Mouse (Mus musculus): Measurements from ENCODE around the gene Bnip3. TPM values are rescaled to one million over a fixed set of nuclear protein-coding genes. Genes with fewer than 3 reads are reported as not detected.

The Bnip3 gene
- total and polyA plus RNA-seq, 3 experiments, result 20.8 to 294 (median 102) TPM

DNA sequence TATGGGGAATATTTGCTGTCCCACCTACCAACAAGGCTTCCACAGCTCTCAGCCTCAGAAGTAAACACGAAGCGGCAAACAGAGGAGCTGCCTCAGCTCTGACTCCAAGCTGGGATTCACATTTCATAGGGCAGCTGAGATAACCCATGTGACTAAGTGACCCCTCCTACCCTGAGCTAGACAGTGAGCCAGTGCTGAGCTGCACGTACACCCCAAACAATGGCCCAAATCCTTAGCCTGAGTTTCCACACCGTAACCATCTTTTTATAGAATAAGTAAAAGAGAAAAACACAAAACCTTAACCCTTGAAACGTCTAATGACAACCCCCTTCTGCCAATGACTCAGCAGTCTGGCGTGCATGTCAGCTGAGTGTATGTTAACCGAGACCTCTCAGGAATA is 2.3 kb downstream of the Bnip3 start:
- Histone ChIP-seq H3K9ac (ENCODE audit: insufficient read depth, low read depth) (no peak overlapping the region; the same call in 1 of the 2 replicates), H3K4me1 (ENCODE audit: control insufficient read depth in 1 of 2, insufficient read depth in 2 of 2) (peaks cover 12 to 39% of the 10 kb centered on the region in 2 experiments), H3K4me3 (replicated peaks in 1 of 3; ENCODE audit: low read depth in 2 of 3, low read length in 2 of 3, poor library complexity in 1 of 3) (peak overlapping the region in 2 of 3 experiments; percentile 0 to 95), H3K4me2 (ENCODE audit: insufficient read depth, low read depth, poor library complexity, severe bottlenecking) (peak overlapping the region; percentile 19), H3K9me3 (replicated peaks; ENCODE audit: low read length) (no peaks in the 10 kb centered on the region), H3K36me3 (replicated peaks in 1 of 2; ENCODE audit: control insufficient read depth in 1 of 2, insufficient read depth in 1 of 2, low read length in 1 of 2) (no peaks in the 10 kb centered on the region), H3K27me3 (replicated peaks) (peaks cover 10% of the 10 kb centered on the region), H3K79me2 (replicated peaks; ENCODE audit: control insufficient read depth, extremely low read depth, insufficient read depth, poor library complexity, severe bottlenecking) (no peaks in the 10 kb centered on the region), H3K27ac (ENCODE audit: insufficient read depth, low read depth) (no peak overlapping the region)
- DNase-seq (ENCODE audit: extremely low read depth), result peak; percentile 21
- in situ Hi-C loops (cut with MboI; ENCODE audit: low pct_ligation_motif_present, low pct_unique_long_range_greater_than_20kb, low sequenced_read_pairs) (no loop called here), dilution Hi-C loops (cut with MboI; ENCODE audit: extremely low pct_ligation_motif_present, extremely low pct_unique_long_range_greater_than_20kb, low sequenced_read_pairs) (no loop called here)
- TF ChIP-seq BHLHE40 (IDR thresholded peaks at IDR 0.05; ENCODE audit: low read depth, low read length) (peak; percentile 89), EP300 (IDR thresholded peaks at IDR 0.05; ENCODE audit: low read length) (no peak), USF1 (IDR thresholded peaks at IDR 0.05; ENCODE audit: low read depth, low read length) (peak; percentile 58), MAX (IDR thresholded peaks at IDR 0.05; ENCODE audit: low read length) (no peak), MAFK (IDR thresholded peaks at IDR 0.05; ENCODE audit: insufficient replicate concordance, low read length) (peak; percentile 64; the same call in 1 of the 2 replicates), MXI1 (IDR thresholded peaks at IDR 0.05; ENCODE audit: low read depth, low read length) (peak; percentile 71; the same call in 1 of the 2 replicates), SIN3A (IDR thresholded peaks at IDR 0.05; ENCODE audit: low read length) (peak; percentile 65; the same call in 1 of the 2 replicates), CTCF (conservative IDR thresholded peaks at IDR 0.05 in 1 of 2, IDR thresholded peaks at IDR 0.05 in 1 of 2; ENCODE audit: low read depth in 2 of 2, low read length in 2 of 2) (no peak), USF2 (conservative IDR thresholded peaks at IDR 0.05; ENCODE audit: low read depth, low read length) (0 out of 2 replicates have a peak, but pooled peaks have one; percentile 11), TCF12 (IDR thresholded peaks at IDR 0.05; ENCODE audit: low read depth, low read length) (peak; percentile 25; the same call in 1 of the 2 replicates), MEF2A (IDR thresholded peaks at IDR 0.05; ENCODE audit: borderline replicate concordance, low read depth, low read length) (peak; percentile 49; the same call in 1 of the 2 replicates), CHD1 (IDR thresholded peaks at IDR 0.05; ENCODE audit: low read depth, low read length) (0 out of 2 replicates have a peak, but pooled peaks have one; percentile 44), POLR2AphosphoS2 (IDR thresholded peaks at IDR 0.05; ENCODE audit: low read depth, low read length) (no peak), TBP (conservative IDR thresholded peaks at IDR 0.05; ENCODE audit: low read depth, low read length) (0 out of 2 replicates have a peak, but pooled peaks have one; percentile 20), ETS1 (conservative IDR thresholded peaks at IDR 0.05; ENCODE audit: low read depth, low read length) (peak; percentile 86), IRF4 (IDR thresholded peaks at IDR 0.05; ENCODE audit: low read depth, low read length) (no peak), MYC (IDR thresholded peaks at IDR 0.05; ENCODE audit: low read depth, low read length) (no peak), RAD21 (IDR thresholded peaks at IDR 0.05; ENCODE audit: low read depth, low read length) (no peak)

DNA sequence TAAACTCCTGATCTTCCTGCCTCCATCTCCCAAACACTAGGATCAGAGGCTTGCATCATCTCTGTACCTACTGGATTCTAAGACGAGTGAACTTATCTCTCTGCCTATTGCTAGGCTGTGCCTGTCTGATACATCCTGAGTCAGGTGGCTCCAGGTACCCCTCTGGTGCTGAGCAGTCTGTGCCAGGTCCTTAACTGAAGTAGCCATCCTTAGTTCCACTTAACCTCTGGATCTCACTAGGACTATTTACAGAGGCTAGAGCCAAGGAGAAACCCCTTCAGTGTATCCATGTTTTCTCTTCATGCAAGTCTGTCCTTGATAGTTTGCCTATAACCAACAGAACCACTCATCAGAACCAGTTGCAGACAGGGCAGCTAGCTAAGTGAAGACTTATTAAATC is 2.9 kb downstream of the Bnip3 start:
- Histone ChIP-seq H3K79me2 (replicated peaks; ENCODE audit: control insufficient read depth, extremely low read depth, insufficient read depth, poor library complexity, severe bottlenecking) (no peaks in the 10 kb centered on the region), H3K36me3 (replicated peaks in 1 of 2; ENCODE audit: control insufficient read depth in 1 of 2, insufficient read depth in 1 of 2, low read length in 1 of 2) (no peaks in the 10 kb centered on the region), H3K4me3 (replicated peaks in 1 of 3; ENCODE audit: low read depth in 2 of 3, low read length in 2 of 3, poor library complexity in 1 of 3) (peak overlapping the region in 1 of 3 experiments; percentile 95), H3K9ac (ENCODE audit: insufficient read depth, low read depth) (no peak overlapping the region), H3K27ac (ENCODE audit: insufficient read depth, low read depth) (no peak overlapping the region), H3K4me2 (ENCODE audit: insufficient read depth, low read depth, poor library complexity, severe bottlenecking) (0 out of 2 replicates have a peak overlapping the region, but pooled peaks have one; percentile 19), H3K9me3 (replicated peaks; ENCODE audit: low read length) (no peaks in the 10 kb centered on the region), H3K27me3 (replicated peaks) (peaks cover 5% of the 10 kb centered on the region), H3K4me1 (ENCODE audit: control insufficient read depth in 1 of 2, insufficient read depth in 2 of 2) (peaks cover 12 to 39% of the 10 kb centered on the region in 2 experiments)
- in situ Hi-C loops (cut with MboI; ENCODE audit: low pct_ligation_motif_present, low pct_unique_long_range_greater_than_20kb, low sequenced_read_pairs) (no loop called here), dilution Hi-C loops (cut with MboI; ENCODE audit: extremely low pct_ligation_motif_present, extremely low pct_unique_long_range_greater_than_20kb, low sequenced_read_pairs) (no loop called here)
- TF ChIP-seq POLR2AphosphoS2 (IDR thresholded peaks at IDR 0.05; ENCODE audit: low read depth, low read length) (no peak), ELF1 (IDR thresholded peaks at IDR 0.05; ENCODE audit: low read depth, low read length) (no peak), MYC (IDR thresholded peaks at IDR 0.05; ENCODE audit: low read depth, low read length) (no peak), ETS1 (conservative IDR thresholded peaks at IDR 0.05; ENCODE audit: low read depth, low read length) (no peak)
- no peak for DNase-seq (ENCODE audit: extremely low read depth)

All from CH12.LX (cell line).